Mouse (Mus musculus) ES-E14 (cell line): ENCODE results near the gene Cd4.

Source experiments
- CHD2 ChIP-seq: IDR thresholded peaks from 2 replicates; pipeline ENCODE4 v1.6.1; 2014; ENCODE audit warnings: mild to moderate bottlenecking, low read depth, low read length, inconsistent platforms
- MAFK ChIP-seq: IDR thresholded peaks from 2 replicates; pipeline ENCODE4 v1.6.1; 2014; ENCODE audit warnings: mild to moderate bottlenecking, low read depth, low read length, inconsistent platforms; ENCODE audit not compliant: insufficient read depth
- ZNF384 ChIP-seq: IDR thresholded peaks from 2 replicates; pipeline ENCODE4 v1.6.1; 2012; ENCODE audit warnings: low read depth, low read length, inconsistent platforms

DNA sequence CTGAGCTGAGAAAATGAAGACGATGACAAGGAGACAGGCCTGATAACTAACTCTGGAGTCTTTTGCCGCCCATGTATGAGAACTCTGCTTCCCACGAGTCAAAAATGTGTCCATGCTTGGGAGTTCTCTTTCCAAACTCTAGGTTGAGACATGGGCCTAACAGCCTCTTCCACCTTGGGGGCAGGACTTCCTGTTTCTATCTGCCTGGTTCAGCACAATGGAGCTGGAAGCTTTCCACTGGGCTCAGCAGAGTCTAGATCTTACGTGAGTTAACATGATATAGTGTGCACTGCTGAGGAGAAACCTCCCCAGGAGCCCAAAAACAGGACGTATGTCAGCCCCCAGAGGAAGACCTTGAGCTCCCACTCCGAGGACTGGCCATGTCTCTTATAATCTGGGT, 25.2 kb upstream of the Cd4 start:
- no peak for TF ChIP-seq MAFK
- no peak for TF ChIP-seq ZNF384
- no peak for TF ChIP-seq CHD2
